Mouse (Mus musculus) CD4-positive, CD25-positive, alpha-beta regulatory T cell, adult 9 weeks (primary cell): ENCODE data around the gene Uqcc3. TPM values are rescaled to one million over a fixed set of nuclear protein-coding genes. Genes with fewer than 3 reads are reported as not detected.

Experiments used
- polyA plus RNA-seq: library from polyadenylated mRNA; unstranded; fragments of 100-300 nt; shearing (Covaris generic); gene quantifications from one replicate; pipeline ENCODE4 v1.2.1, GENCODE M21; 2017

Uqcc3 gene
- polyA plus RNA-seq, result 103 TPM

DNA sequence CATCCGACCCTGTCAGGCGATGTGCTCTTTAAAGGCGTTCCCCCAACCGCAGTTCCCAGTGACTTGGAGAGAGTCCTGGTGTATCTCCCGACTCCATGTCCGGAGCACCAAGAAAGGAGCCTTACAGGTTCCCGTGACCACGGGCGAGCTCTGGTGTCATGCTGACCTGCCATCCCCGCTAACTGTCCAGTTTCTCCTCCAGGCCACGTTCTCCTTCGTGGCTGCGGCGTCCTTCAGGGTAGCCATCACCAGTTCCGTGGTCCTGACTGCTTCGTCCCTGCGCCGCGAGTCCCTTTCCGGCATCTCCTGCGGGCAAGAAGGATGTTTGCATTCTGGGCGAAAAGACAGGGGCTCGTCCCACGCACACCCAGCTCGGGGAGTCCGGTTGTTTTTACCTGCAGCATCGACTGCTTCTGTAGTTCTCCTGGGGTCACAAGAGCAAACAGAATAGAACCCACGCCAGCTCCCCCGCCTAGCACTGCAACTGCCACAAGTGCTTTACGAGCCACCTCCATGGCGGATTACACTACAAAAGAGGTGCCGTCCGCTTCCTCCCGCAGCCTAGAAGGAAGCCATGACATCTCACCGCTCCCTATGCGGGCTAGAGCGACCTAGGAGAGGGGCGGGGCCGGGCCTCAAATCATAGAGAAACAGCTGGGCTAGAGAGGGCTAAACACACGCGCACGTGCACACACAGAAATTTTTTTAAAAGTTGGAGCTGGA lies at the start of gene Uqcc3:
Gene Uqcc3 (minus strand): TSS at position 613 of the 723 bp plus-strand sequence.

DNA sequence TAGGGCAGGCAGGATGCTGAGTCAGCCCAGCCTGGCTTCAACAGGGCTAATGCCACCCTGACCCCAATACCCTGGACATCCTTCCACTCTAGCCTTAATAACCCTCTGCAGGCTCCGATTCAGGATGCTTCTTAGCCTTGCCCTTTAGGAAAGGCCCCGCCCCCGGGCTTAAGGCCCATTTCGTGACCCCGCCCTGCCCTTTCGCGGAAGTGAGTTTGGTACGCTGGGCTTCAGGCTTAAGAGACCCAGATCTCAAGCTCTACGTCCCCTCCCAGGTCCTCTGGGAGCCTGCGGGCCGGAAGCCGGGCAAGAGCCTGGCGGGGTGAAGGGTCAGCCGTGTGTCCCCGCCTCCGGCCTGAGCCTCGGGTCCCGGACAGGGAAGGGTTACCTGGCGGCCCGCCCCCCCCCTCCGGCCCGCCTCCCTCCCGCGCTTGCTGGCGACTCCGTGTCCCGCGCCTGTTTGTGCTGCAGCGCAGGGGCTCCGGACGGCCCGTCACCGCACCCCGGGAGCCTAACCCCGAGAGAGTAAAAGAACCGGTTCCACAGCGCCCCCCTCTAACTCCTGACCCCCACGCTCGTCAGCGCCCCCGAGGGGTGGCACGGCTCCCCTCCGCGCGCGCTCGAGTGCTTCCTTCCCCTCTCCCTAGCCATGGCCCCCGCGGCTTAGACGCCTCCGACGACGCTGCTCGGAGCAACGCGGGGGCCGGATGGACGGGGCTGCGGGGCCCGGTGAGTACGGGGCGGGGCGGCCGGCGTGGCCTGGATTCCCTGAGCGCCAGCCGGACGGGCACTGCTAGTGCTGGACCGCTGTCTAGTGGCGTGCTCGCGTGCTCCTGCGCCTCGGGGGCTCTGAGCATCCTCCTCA lies 48.7 kb upstream of the Uqcc3 start, which contains the start of the genes Rom1 and Eml3:
Gene Rom1 (minus strand): TSS at position 133 of the 865 bp plus-strand sequence.
Gene Eml3 (plus strand): TSS at position 329 of the 865 bp plus-strand sequence.

DNA sequence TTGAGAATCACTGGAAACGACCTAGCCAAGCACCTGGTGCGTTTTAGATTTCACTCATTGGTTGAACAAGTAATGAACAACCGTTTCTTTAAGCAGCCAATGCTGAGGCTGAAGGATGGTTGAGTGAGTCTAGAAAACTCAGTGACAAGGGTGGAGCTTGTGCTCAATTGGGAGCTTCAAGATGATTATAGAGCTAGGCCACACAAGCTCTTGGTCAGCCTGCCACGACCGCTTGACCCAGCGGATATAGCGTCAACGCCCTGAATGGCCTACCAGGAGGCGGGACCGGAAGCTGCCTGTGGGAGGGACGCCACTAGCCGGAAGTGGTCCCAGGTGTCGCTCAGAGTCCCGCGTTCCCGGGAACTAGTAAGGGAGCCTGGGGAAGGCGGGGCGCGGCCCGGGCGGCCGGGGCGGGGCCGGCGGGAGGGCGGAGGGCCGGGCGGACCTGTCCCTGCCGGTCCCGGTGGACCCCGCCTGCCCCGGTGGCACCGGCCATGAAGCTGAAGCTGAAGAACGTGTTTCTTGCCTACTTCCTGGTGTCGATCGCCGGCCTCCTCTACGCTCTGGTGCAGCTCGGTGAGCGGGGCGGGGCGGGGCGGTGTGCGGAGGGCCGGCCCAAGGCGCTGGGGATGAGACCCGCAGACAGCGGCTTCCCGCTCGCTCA lies 39.5 kb upstream of the Uqcc3 start, which contains the start of gene B3gat3:
Gene B3gat3 (plus strand): TSS at position 302 of the 664 bp plus-strand sequence.

DNA sequence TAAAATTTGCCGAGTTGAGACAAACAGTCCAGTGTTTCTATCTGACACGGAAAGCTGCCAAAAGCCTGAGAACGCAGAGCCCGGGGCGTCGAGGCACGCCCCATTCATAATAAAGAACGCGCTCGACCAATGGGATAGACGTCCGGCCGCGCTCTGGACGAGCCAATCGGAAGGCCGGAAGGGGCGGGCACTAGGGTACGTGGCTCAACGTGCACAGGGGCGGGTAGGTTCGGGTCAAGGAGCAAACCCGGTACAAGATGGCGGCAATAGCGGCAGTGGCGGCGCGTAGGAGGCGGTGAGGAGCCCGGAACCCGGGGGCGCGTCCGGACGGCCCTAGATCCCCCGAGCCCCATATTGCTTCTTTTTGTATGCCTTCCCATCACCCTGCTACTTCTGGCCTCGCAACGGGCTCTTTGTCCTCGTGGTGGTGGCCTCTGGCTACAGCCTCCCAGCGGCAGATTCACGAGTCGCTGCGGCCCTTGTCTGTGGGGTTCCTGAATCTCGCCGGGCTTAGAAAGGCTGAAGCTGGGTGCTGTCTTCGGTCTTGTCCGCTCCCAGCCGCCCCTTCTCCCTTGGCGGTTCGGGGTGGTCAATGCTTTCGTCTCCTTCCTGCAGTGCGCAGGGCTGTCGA lies 17.3 kb upstream of the Uqcc3 start, which contains the start of gene Ganab:
Gene Ganab (plus strand): TSS at position 207 of the 631 bp plus-strand sequence.

DNA sequence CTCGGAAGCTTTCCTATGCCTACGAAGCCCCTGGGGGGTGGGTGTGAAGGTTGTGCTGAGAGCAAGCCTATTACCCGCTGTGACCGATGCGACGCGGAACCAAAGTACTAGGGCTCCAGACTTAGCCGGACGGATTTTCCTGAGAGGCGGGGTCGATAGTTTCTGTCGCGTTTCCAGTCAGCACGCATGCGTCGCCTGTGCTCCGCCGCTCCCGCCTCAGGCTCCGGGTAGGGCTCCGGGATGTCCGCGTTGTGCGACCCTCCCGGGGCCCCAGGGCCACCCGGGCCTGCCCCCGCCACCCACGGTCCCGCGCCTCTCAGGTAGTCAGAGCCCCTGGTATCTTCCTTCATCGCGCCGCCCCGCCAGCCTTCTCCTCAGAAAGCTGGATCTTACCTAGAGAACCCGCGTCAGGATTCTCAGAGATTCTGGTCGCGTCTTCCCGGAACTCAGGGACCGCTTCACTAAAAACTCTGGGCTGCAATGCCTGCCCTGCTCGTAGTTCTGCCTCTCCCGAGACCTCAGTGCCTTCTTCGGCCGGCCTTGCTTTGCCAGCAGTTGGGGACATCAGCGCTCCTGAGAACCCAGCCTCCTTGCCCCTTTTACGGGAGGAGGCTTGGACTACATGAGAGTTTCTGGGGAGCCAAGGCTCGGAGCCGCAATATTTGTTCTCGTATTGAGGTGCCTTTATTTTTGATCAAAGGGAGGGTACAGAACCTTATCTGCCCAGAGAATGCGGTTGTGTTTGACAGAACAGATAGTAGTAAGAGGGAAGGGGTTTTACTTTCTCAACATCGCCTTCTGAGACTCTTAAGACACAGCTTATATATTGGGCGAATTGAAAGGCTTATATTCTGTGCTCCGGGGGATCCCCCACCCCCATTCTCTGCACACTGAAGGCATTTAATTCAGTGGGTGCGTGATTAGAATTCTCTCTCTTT lies 12.4 kb upstream of the Uqcc3 start, which contains the start of gene Ints5:
Gene Ints5 (plus strand): TSS at position 177 of the 938 bp plus-strand sequence.

DNA sequence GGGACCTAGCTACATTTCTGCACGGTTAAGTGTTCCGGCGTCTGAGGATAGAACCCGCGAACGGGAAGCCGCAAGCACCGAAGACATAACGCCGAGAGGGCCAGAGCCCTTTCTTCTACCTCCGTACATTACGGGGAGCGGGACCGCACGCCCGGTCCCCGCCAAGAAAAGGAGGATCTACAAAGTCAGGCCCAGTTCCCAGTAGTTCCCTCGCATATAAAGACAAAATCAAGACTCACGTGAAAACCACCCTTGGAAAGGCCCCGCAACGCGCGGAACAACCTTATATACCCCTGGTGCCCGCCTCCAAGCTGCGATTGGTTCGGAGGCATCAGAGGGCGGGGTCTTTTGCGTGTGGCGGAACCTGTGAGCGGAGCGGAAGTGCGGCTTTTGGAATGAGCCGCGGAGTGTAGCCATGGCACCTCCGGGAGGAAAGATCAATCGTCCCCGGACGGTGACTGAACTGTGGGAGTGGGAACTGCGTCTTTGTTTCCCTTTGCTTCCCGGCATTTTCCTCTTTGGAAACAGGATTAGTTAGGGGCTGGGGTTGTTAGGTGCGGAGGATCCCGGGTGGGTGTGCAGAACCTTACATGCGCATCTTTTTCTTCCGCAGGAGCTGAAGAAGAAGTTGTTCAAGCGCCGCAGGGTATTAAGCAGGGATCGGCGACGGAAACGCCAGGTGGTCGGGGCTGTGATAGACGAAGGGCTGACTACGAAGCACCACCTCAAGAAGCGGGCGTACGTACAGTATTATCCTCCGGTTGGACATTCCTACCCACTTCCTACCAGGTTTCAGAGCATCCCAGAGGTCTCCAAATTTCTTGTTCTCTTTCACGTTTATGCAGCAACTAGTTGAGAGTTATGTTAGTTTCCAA lies 8.0 kb upstream of the Uqcc3 start, which contains the start of the genes 1810009A15Rik and Gm49416:
Gene 1810009A15Rik (plus strand): TSS at position 343 of the 875 bp plus-strand sequence.
Gene Gm49416 (plus strand): TSS at position 416 of the 875 bp plus-strand sequence.

DNA sequence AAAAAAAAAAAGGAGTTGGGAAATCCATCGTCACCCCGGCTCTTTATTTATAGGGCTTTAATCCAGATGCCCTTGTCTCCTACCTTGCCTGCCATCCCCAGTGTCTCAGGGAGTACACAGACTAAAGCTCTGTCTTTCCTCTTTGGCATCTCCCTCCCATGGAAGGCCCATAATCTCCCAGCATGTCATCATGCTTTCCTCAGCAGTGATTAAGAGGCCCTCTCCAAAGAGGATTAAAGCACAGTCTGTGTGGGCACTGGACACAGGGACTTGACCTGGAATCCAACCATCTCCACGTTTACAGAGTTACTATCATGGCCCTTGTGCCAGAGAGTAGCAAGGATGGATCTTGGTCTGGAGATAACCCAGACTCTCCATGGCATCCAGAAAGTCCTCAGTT lies 2.9 kb upstream of the Uqcc3 start, which contains the start of the genes Lbhd1 and Gm49403:
Gene Lbhd1 (plus strand): TSS at position 117 of the 400 bp plus-strand sequence.
Gene Gm49403 (plus strand): TSS at position 315 of the 400 bp plus-strand sequence.

DNA sequence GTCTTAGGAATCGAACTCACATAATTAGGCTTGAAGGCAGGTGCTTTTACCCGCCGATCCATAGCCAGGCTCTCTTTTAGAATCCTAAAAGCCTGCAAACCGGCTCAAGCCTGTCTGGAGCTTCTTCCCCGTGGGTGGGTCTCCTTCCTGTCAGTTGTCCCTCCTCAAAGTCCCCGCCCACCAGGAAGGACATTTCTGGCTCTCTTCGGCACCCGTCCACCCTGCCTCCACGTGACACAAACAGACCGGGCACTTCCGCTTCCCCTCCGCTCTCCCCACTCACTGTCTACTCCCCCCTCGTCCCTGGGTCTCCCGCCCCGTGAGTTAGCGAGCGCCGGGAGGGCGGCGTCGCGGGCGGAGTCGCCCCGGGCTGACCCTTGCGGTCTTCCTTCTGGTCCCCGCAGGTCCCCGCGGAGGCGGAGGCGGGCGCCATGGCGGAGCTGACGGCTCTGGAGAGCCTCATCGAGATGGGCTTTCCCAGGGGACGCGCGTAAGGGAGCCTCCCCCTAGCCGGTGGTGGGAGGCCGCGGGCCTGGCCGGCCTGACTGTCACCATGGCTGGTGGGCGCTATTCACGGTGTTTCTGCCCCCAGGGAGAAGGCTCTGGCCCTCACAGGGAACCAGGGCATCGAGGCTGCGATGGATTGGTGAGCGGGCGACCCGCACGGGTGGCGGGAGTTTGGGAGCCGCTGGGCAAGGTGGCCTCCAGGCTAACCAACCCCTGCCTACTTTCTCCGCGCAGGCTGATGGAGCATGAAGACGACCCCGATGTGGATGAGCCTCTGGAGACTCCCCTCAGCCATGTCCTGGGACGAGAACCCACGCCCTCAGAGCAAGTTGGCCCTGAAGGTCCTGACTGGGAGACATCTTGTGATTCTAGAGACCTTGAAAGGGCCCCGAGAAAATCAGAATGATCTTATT lies 9.2 kb downstream of the Uqcc3 start, which contains the start of gene Ubxn1:
Gene Ubxn1 (plus strand): TSS at position 230 of the 920 bp plus-strand sequence.

DNA sequence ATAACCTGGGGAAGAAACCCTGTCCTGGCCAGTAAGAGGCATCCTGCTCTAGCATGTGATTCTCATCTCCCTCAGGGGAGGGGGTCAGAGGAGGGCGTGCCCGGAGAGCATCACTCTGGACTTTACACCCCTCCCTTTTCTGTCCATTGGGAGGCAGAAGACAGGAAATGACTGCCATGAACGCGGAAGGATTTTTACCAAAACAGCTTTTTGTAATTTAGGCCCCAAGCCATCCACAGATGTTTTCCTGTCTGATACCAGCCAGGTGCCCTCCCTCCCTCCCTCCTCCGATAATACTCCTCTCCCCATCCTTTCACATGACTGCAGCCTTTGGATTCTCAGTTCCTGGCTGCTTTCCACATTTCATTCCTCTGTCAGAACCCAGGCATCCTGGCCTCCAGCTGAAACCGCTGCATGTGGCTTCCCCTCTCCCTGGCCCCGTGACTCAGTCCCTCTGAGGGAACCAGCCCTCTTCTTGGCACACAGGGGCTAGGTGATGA lies 30.3 kb downstream of the Uqcc3 start, which contains the start of gene Lrrn4cl:
Gene Lrrn4cl (plus strand): TSS at position 367 of the 500 bp plus-strand sequence.

DNA sequence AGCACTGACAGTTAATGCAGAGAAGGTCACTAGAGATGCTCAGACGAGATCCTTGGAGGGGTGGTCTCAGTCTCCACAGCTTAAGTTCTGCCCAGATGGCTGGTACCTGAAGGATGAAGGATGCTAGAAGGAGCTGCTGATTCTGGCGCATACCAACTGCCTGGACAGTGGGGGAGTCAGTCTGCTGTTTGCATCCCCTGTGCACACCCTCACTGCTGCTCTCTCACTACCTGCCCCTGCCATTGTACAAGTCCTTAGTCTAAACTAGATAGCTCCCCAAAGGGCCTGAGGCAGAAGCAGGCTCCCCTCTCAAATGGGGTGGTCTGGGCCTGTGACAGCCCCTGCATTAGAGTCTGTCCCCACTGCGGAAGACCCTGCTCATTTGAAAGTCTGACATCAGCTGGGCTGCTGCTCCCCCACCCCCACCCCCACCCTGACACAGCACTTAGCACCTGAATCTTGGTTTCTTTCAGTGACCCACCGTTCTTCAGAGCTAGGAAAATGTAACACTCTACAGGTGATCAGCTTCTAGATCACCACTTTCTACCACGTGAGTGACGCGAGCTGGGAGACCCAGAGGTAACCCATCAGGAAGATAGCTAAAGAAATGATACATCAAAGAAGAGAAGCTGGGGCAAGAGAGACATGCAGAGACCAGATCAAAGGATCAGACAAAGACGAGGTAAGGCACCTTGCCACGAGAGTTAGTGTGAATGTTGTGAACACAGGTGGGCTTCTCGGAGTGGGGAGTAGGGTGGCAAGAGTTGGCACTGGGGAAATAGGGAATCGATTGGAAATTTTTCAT lies 41.4 kb downstream of the Uqcc3 start, which contains the start of gene Gng3:
Gene Gng3 (minus strand): TSS at position 92 of the 805 bp plus-strand sequence.

DNA sequence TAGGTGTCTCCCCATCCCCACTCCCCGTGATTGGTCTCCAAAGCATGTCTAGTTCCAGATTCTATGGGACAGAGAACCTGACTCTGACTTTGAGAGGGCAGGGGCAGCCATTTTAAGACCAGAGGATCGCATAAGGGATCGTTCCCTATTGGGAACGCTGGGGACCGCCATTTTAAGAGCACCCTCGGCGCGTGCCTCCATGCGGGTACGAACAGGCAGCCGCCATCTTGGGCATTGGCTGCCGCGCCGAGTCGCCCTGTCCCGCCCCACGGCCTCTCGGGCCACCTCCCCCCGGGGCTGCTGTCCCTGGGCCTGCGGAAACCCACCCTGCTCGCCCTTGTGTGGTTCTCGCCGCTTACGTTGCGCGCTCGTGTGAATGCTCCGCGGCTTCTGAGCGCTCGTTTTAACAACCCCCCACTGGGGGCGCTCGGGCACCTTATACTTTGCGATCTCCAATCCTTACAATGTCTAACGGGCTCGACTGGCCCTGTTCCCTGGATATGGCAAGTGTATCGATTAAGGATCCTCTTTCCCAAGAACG lies 43.4 kb downstream of the Uqcc3 start, which contains the start of gene Bscl2:
Gene Bscl2 (plus strand): TSS at position 217 of the 541 bp plus-strand sequence.

Other genes starting within 250 kb of the Uqcc3 start
- gene Chrm1, start 217.1 kb downstream of the Uqcc3 start, polyA plus RNA-seq, result not detected
- gene Slc3a2, start 157.6 kb downstream of the Uqcc3 start, polyA plus RNA-seq, result 89.7 TPM
- gene Wdr74, start 145.1 kb downstream of the Uqcc3 start, polyA plus RNA-seq, result 107 TPM
- 1.3 TPM for gene 1700092M07Rik, start 140.2 kb downstream of the Uqcc3 start, polyA plus RNA-seq
- gene Stx5a, start 139.5 kb downstream of the Uqcc3 start, polyA plus RNA-seq, result 183 TPM
- 267 TPM for gene Nxf1, start 123.8 kb downstream of the Uqcc3 start, polyA plus RNA-seq
- 114 TPM for gene Tmem223, start 109.9 kb downstream of the Uqcc3 start, polyA plus RNA-seq
- 189 TPM for gene Tmem179b, start 106.5 kb downstream of the Uqcc3 start, polyA plus RNA-seq
- gene Taf6l, start 94.5 kb downstream of the Uqcc3 start, polyA plus RNA-seq, result 4.1 TPM
- 194 TPM for gene Polr2g, start 82.3 kb downstream of the Uqcc3 start, polyA plus RNA-seq
- 4.8 TPM for gene Zbtb3, start 78.4 kb downstream of the Uqcc3 start, polyA plus RNA-seq
- gene Ttc9c, start 61.6 kb downstream of the Uqcc3 start, polyA plus RNA-seq, result 52.7 TPM
- 5.2 TPM for gene Hnrnpul2, start 60.9 kb downstream of the Uqcc3 start, polyA plus RNA-seq
- gene AC129217.1, start 51.1 kb downstream of the Uqcc3 start, polyA plus RNA-seq, result not detected
- gene Bscl2, start 43.5 kb downstream of the Uqcc3 start, polyA plus RNA-seq, result 120 TPM
- gene Gng3, start 41.7 kb downstream of the Uqcc3 start, polyA plus RNA-seq, result 0.36 TPM
- gene Lrrn4cl, start 30.2 kb downstream of the Uqcc3 start, polyA plus RNA-seq, result 0.11 TPM
- gene Ubxn1, start 9.4 kb downstream of the Uqcc3 start, polyA plus RNA-seq, result 163 TPM
- gene Lbhd1, start 2.8 kb upstream of the Uqcc3 start, polyA plus RNA-seq, result 88.4 TPM
- not detected for gene Gm49403, start 3.0 kb upstream of the Uqcc3 start, polyA plus RNA-seq
- 66.5 TPM for gene 1810009A15Rik, start 7.9 kb upstream of the Uqcc3 start, polyA plus RNA-seq
- not detected for gene Gm49416, start 8.0 kb upstream of the Uqcc3 start, polyA plus RNA-seq
- 38.9 TPM for gene Ints5, start 12.1 kb upstream of the Uqcc3 start, polyA plus RNA-seq
- gene Ganab, start 17.1 kb upstream of the Uqcc3 start, polyA plus RNA-seq, result 138 TPM
- 27.6 TPM for gene B3gat3, start 39.5 kb upstream of the Uqcc3 start, polyA plus RNA-seq
- 10.9 TPM for gene Rom1, start 48.4 kb upstream of the Uqcc3 start, polyA plus RNA-seq
- gene Eml3, start 48.6 kb upstream of the Uqcc3 start, polyA plus RNA-seq, result 59.8 TPM
- 130 TPM for gene Mta2, start 61.0 kb upstream of the Uqcc3 start, polyA plus RNA-seq
- 49.0 TPM for gene Tut1, start 72.9 kb upstream of the Uqcc3 start, polyA plus RNA-seq
- 342 TPM for gene Eef1g, start 86.1 kb upstream of the Uqcc3 start, polyA plus RNA-seq
- gene Ahnak, start 108.4 kb upstream of the Uqcc3 start, polyA plus RNA-seq, result 81.5 TPM
- not detected for gene Scgb1a1, start 207.0 kb upstream of the Uqcc3 start, polyA plus RNA-seq